Mouse (Mus musculus) small intestine, adult 2 months (tissue): ENCODE results near the gene Uckl1. TPM values are rescaled to one million over a fixed set of nuclear protein-coding genes. Genes with fewer than 3 reads are reported as not detected.

Source experiments
- H3K27ac ChIP-seq: fragments of 200-500 bp; 2 replicates; pipeline ENCODE4 v1.5.1; 2012; ENCODE audit warnings: low read depth, low read length, control low read depth, inconsistent platforms; ENCODE audit not compliant: insufficient read depth
- H3K27me3 ChIP-seq: fragments of 200-500 bp; 2 replicates; pipeline ENCODE4 v1.6.1; 2012; ENCODE audit warnings: mild to moderate bottlenecking, moderate library complexity, low read length, inconsistent platforms; ENCODE audit not compliant: control insufficient read depth, insufficient read depth
- H3K36me3 ChIP-seq: fragments of 200-500 bp; 2 replicates; pipeline ENCODE4 v1.6.1; 2012; ENCODE audit warnings: mild to moderate bottlenecking, low read length, control low read depth, inconsistent platforms; ENCODE audit not compliant: control insufficient read depth, insufficient read depth
- H3K4me1 ChIP-seq: fragments of 200-500 bp; 2 replicates; pipeline ENCODE4 v1.6.1; 2012; ENCODE audit warnings: low read length, inconsistent platforms, mixed read lengths; ENCODE audit not compliant: control insufficient read depth, insufficient read depth, insufficient read length
- H3K4me3 ChIP-seq: fragments of 200-500 bp; 2 replicates; pipeline ENCODE4 v1.5.1; 2012; ENCODE audit warnings: low read depth, mild to moderate bottlenecking, control low read depth, inconsistent platforms, low read length, moderate library complexity
- CTCF ChIP-seq: fragments of 200-500 bp; IDR thresholded peaks from 2 replicates; pipeline ENCODE4 v1.5.1; 2012; ENCODE audit warnings: low read depth, mild to moderate bottlenecking, control low read depth, inconsistent platforms, low read length, moderate library complexity, mixed read lengths; ENCODE audit not compliant: insufficient replicate concordance, insufficient read length; ENCODE audit errors: extremely low read depth
- POLR2A ChIP-seq: fragments of 200-500 bp; IDR thresholded peaks from 2 replicates; pipeline ENCODE4 v1.6.1; 2012; ENCODE audit warnings: low read depth, mild to moderate bottlenecking, control low read depth, inconsistent platforms, low read length, moderate library complexity
- WGBS: fragments of 180-500 bp; shearing (Covaris S2); methylation state at CpG from one replicate; pipeline ENCODE4 v1.1.7; 2018; 5-methylcytosine and 5-hydroxymethylcytosine counted together
- polyA plus RNA-seq: library from polyadenylated mRNA; depleted of rRNA; stranded (reverse); fragments of >200 nt; gene quantifications from 2 replicates; pipeline ENCODE4 v1.2.3, GENCODE M21; 2012

The Uckl1 gene
- polyA plus RNA-seq, 1 experiment = 149 TPM

DNA sequence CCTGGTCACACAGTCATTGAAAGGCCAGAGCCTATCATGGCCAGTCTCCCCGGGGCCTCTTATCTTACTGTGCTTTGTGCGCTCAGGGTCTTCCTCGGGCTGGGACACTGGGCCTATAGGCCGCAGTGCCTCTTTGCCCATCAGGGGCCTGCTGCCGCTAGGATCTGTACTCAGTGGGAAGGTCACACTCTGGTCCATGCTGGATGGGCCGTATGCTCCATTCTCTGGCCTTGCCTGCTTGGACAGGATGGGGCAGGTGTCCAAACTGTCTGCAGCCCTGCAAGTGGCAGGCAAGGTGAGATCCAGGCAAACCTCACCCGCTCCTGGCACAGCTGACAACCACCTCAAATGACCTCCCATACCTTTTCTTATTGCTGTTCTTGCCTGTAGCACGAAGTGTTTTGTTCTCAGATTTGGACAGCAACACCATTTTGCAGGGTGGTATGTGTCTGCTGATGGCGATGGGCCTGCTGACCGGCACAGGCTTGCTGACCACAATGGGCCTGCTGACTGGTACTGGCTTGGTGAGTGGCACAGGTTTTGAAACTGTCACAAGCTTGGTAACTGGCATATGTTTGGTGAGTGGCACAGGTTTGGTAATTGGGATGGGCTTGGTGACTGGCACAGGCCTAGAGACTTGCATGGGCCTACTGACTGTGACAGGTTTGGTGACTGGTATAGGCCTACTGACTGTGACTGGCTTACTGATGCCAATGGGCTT, 4.5 kb upstream of the Uckl1 start:
- H3K27ac ChIP-seq = no peak overlapping the region
- no peaks in the 10 kb centered on the region; the same call in 1 of the 2 replicates for H3K4me1 ChIP-seq
- H3K4me3 ChIP-seq = no peak overlapping the region
- peaks cover 15% of the 10 kb centered on the region; the same call in 1 of the 2 replicates for H3K36me3 ChIP-seq
- H3K27me3 ChIP-seq = no peaks in the 10 kb centered on the region
- TF ChIP-seq POLR2A (no peak), CTCF (no peak)
- 94% methylated on average over 10 of the region's 10 CpGs for WGBS

DNA sequence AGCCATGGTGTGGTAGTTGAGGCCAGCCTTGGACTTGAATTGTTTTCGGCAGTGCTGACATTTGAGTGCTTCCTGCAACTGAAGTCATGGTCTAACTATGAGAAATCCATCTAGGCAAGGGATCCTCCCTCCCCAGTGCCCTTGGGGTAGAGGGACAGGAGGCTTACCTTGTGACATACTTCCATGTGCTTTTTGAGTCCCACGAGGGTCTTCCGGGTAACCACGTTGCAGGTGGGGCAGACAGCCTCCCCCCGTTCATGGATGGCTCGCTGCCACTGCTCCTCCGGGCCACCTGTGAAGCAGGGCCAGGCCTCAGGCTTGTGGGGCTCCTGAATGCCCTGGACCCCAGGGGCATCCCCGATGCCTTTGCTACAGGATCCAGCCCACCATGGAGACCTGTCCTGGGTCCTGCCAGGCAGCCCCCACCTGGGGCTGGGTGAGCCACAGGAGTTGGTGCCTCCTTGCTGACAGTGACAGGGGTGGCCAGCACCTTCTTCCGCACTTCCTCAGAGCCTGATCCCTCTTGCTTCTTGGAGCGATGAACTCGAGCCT, 3.6 kb upstream of the Uckl1 start:
- WGBS = 93% methylated on average over 11 of the region's 11 CpGs
- no peaks in the 10 kb centered on the region; the same call in 1 of the 2 replicates for H3K4me1 ChIP-seq
- H3K4me3 ChIP-seq = no peak overlapping the region
- TF ChIP-seq POLR2A = no peak
- TF ChIP-seq CTCF = no peak
- no peaks in the 10 kb centered on the region for H3K27me3 ChIP-seq
- peaks cover 15% of the 10 kb centered on the region; the same call in 1 of the 2 replicates for H3K36me3 ChIP-seq
- H3K27ac ChIP-seq = no peak overlapping the region

- Histone ChIP-seq H3K27ac (no peak overlapping the region), H3K4me1 (peaks cover 1% of the 10 kb centered on the region; the same call in 1 of the 2 replicates), H3K4me3 (no peak overlapping the region), H3K36me3 (peaks cover 15% of the 10 kb centered on the region; the same call in 1 of the 2 replicates), H3K27me3 (no peaks in the 10 kb centered on the region)
- TF ChIP-seq CTCF (no peak), POLR2A (no peak)
- WGBS = 90% methylated on average over 6 of the region's 6 CpGs
Observed at GRCm38 (mm10) chr2:181587796-181588195, 3.1 kb upstream of the Uckl1 start.

DNA sequence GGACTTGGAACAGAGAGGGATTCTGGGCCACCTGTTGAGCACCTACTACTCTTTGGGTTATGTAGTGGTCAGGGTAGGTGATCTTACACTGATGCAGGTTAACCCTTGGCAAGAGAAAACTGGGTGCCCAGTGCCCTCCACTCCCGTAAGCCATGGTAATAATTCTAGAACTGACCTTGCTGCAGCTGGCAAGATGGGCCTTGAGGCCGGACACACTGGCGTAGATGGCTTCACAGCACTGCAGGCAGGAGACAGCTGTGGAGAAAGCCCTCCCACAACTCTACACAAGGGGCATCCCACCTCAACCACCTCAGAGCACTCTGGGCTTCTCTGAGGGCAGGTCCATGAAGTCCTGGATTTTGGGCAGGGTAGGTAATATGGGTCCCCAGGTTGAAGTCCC, 1.4 kb upstream of the Uckl1 start:
- WGBS = 99% methylated on average over 3 of the region's 3 CpGs
- TF ChIP-seq CTCF = no peak
- TF ChIP-seq POLR2A = no peak
- Histone ChIP-seq H3K27me3 (no peaks in the 10 kb centered on the region), H3K27ac (no peak overlapping the region), H3K4me3 (no peak overlapping the region), H3K4me1 (peaks cover 10% of the 10 kb centered on the region), H3K36me3 (peaks cover 15% of the 10 kb centered on the region; the same call in 1 of the 2 replicates)

GRCm38 (mm10) chr2:181585506-181585905, 814 bp upstream of the Uckl1 start:
- Histone ChIP-seq H3K36me3 (peaks cover 15% of the 10 kb centered on the region; the same call in 1 of the 2 replicates), H3K4me3 (no peak overlapping the region), H3K27me3 (no peaks in the 10 kb centered on the region), H3K27ac (no peak overlapping the region), H3K4me1 (peaks cover 10% of the 10 kb centered on the region)
- no peak for TF ChIP-seq CTCF
- no peak for TF ChIP-seq POLR2A
- WGBS = 92% methylated on average over 5 of the region's 5 CpGs

DNA sequence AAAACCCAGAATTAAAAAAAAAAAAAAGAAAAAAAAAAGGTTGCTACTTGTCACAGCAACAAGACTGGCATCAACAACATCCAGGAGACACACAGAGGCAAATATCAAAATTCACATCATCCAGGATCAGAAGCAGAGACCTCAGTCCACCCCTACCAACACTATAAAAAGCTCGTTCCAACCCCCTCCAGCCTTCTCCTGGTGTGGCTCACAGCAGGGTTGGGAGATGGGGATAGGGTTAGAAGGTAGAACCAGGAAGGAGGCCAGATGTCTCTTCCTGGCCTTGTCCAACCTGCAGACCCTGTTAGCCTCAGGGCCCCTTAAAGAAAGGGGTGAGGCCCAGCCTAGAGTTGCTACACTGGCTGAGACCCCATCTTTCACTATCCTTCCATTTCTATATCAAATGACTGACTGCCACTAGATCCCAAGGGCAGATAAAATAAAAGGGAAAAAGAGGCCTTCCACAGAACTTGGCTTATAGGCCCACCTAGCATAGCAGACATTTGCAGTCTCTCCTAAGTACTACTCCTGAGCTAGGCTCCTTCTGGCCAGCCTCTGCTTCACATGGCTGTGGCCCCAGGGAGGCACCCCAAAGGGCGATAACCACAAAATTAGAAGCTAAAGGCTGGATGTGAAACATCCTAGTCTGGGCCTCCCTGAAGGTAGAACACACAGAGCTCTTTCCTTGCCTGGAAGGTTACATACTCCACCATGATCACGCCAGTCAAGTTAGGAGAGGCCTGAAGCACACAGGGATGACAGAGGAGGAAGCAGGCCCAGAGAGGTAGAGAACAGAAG, 1.0 kb downstream of the Uckl1 start:
- Histone ChIP-seq H3K4me3 (no peak overlapping the region), H3K36me3 (peaks cover 14% of the 10 kb centered on the region; the same call in 1 of the 2 replicates), H3K27ac (no peak overlapping the region), H3K4me1 (peaks cover 18% of the 10 kb centered on the region), H3K27me3 (no peaks in the 10 kb centered on the region)
- 90% methylated on average over 3 of the region's 3 CpGs for WGBS
- TF ChIP-seq POLR2A (no peak), CTCF (no peak)

GRCm38 (mm10) chr2:181582939-181583338, 1.8 kb downstream of the Uckl1 start:
- TF ChIP-seq POLR2A (no peak), CTCF (no peak)
- H3K4me3 ChIP-seq = no peak overlapping the region
- no peaks in the 10 kb centered on the region for H3K27me3 ChIP-seq
- WGBS = 77% methylated on average over 1 of the region's 1 CpGs
- H3K27ac ChIP-seq = no peak overlapping the region
- H3K36me3 ChIP-seq = peaks cover 14% of the 10 kb centered on the region; the same call in 1 of the 2 replicates
- peaks cover 18% of the 10 kb centered on the region for H3K4me1 ChIP-seq
